Mouse (Mus musculus): ENCODE data around the gene Krt18. TPM values are rescaled to one million over a fixed set of nuclear protein-coding genes. Genes with fewer than 3 reads are reported as not detected.
"Not testable (repeated sequence)": the region's sequence is repeated elsewhere in the genome, so short reads cannot be mapped to it uniquely, and the experiment has no call there.

The Krt18 gene
- polyA plus RNA-seq, 1 experiment from 2014 or later: 164 TPM

- Histone ChIP-seq H3K4me1 (ENCODE audit: control insufficient read depth, insufficient read depth, low read length) (no peaks in the 10 kb centered on the region), H3K4me2 (replicated peaks; ENCODE audit: low read depth, low read length) (no peak overlapping the region), H3K9me3 (ENCODE audit: control insufficient read depth, low read length) (peaks cover 4% of the 10 kb centered on the region; the same call in 1 of the 2 replicates), H3K27me3 (ENCODE audit: control insufficient read depth, insufficient read depth, low read length) (no peaks in the 10 kb centered on the region), H3K36me3 (ENCODE audit: control insufficient read depth, insufficient read depth, low read length) (no peaks in the 10 kb centered on the region; the same call in 1 of the 2 replicates), H3K9ac (ENCODE audit: low read depth, low read length) (no peak overlapping the region), H3K4me3 (ENCODE audit: low read length) (no peak overlapping the region), H3K27ac (ENCODE audit: low read depth, low read length) (no peak overlapping the region)
- 85% methylated on average over 4 of the region's 4 CpGs for WGBS
- no peak for ATAC-seq (ENCODE audit: low FRiP score, low TSS enrichment)
Observed at GRCm38 (mm10) chr15:101995484-101996236, 32.3 kb upstream of the Krt18 start.

DNA sequence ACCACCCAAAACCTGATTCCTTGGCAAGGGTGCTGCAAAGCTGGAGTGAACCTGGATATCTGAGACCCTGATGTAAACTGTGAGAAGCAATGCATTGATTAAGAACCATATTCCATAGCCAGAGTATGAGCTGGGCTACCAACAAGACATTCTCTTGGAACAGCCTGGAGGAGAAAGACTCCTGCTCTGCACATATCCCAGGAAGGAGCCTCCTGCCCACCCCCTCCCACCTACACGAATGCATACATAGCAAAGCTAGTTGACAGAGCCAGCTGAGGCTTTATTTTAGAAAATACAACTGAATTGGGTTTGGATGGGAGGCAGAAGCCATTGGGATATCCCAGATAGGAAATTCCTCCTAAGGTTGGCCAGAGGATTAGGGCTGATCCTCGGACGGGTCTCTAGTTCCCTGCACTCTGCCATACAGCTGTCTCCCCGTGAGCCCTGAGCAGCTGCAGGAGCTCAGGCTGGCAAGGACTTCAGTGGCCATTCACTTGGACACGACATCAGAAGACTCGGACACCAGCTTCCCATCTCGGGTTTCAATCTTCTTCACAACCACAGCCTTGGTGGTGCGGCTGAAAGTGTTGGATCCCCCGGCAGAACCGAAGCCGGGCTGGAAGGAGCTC lies 31.4 kb upstream of the Krt18 start:
- H3K4me3 ChIP-seq (ENCODE audit: low read length); H3K36me3 ChIP-seq (ENCODE audit: control insufficient read depth, insufficient read depth, low read length); H3K9me3 ChIP-seq (ENCODE audit: control insufficient read depth, low read length); H3K27me3 ChIP-seq (ENCODE audit: control insufficient read depth, insufficient read depth, low read length); ATAC-seq (ENCODE audit: low FRiP score, low TSS enrichment); H3K4me1 ChIP-seq (ENCODE audit: control insufficient read depth, insufficient read depth, low read length); H3K4me2 ChIP-seq (replicated peaks; ENCODE audit: low read depth, low read length); H3K9ac ChIP-seq (ENCODE audit: low read depth, low read length); H3K27ac ChIP-seq (ENCODE audit: low read depth, low read length): not testable (repeated sequence)
- 63% methylated on average over 11 of the region's 11 CpGs for WGBS

- ATAC-seq (ENCODE audit: low FRiP score, low TSS enrichment): no peak
- Histone ChIP-seq H3K27me3 (ENCODE audit: control insufficient read depth, insufficient read depth, low read length) (peaks cover 15% of the 10 kb centered on the region), H3K4me3 (ENCODE audit: low read length) (no peak overlapping the region), H3K36me3 (ENCODE audit: control insufficient read depth, insufficient read depth, low read length) (no peaks in the 10 kb centered on the region; the same call in 1 of the 2 replicates), H3K4me2 (replicated peaks; ENCODE audit: low read depth, low read length) (no peak overlapping the region), H3K9ac (ENCODE audit: low read depth, low read length) (no peak overlapping the region), H3K27ac (ENCODE audit: low read depth, low read length) (no peak overlapping the region), H3K9me3 (ENCODE audit: control insufficient read depth, low read length) (peaks cover 4% of the 10 kb centered on the region; the same call in 1 of the 2 replicates), H3K4me1 (ENCODE audit: control insufficient read depth, insufficient read depth, low read length) (0 out of 2 replicates have a peak, but pooled peaks cover 2% of the 10 kb centered on the region)
- 89% methylated on average over 11 of the region's 11 CpGs for WGBS
Observed at GRCm38 (mm10) chr15:101999156-101999555, 28.8 kb upstream of the Krt18 start.

GRCm38 (mm10) chr15:101999676-102000335 lies 28.2 kb upstream of the Krt18 start:
- H3K4me2 ChIP-seq (replicated peaks; ENCODE audit: low read depth, low read length): no peak overlapping the region
- H3K4me3 ChIP-seq (ENCODE audit: low read length): no peak overlapping the region
- no peak for ATAC-seq (ENCODE audit: low FRiP score, low TSS enrichment)
- H3K9ac ChIP-seq (ENCODE audit: low read depth, low read length): no peak overlapping the region
- WGBS: 89% methylated on average over 11 of the region's 11 CpGs
- H3K4me1 ChIP-seq (ENCODE audit: control insufficient read depth, insufficient read depth, low read length): 0 out of 2 replicates have a peak, but pooled peaks cover 2% of the 10 kb centered on the region
- H3K36me3 ChIP-seq (ENCODE audit: control insufficient read depth, insufficient read depth, low read length): no peaks in the 10 kb centered on the region; the same call in 1 of the 2 replicates
- H3K27me3 ChIP-seq (ENCODE audit: control insufficient read depth, insufficient read depth, low read length): peaks cover 22% of the 10 kb centered on the region
- no peak overlapping the region for H3K27ac ChIP-seq (ENCODE audit: low read depth, low read length)
- peaks cover 4% of the 10 kb centered on the region; the same call in 1 of the 2 replicates for H3K9me3 ChIP-seq (ENCODE audit: control insufficient read depth, low read length)

DNA sequence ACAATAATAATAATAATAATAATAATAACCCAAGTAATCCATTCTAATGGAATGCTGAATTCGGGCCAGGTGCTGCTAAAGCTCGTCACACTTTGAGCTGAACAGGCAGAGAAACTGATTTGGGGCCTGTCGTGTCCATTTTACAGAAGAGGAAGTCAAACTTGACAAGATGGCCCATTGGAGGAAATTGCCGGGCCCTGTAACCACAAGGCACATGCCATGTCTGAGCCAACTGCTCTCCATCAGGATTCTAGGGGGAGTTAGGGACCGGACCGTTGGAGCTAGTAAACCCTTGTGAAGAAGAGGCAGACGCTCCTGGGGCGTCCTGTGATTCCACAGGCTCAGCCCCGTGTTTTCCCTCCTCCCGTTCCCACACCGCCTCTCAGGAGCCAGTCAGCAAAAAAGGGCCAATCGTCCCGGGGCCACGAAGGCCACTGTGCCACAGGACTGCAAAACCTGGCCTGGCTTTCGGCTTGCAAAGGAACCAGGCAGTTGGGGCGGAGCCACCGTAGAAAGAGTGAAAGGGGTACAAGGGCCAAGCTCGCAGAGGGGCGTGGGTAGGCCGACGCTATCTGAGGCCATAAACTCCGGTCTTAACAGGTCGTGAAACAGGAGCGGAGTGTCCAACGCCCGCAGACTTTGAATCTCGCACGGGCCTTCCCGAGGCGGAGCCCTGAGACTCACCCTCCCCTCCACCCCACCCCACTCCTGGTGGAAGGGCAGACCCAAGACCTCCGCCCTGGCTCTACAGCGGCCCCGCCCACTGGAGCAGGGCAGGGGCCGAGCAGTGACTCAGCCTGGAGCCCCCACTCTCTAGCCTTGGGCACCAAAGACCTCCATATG lies 25.1 kb upstream of the Krt18 start:
- H3K4me2 ChIP-seq (replicated peaks; ENCODE audit: low read depth, low read length): peak overlapping the region; percentile 53
- ATAC-seq (ENCODE audit: low FRiP score, low TSS enrichment): peak; percentile 85
- H3K4me3 ChIP-seq (ENCODE audit: low read length): peak overlapping the region; percentile 42
- peaks cover 28% of the 10 kb centered on the region for H3K27me3 ChIP-seq (ENCODE audit: control insufficient read depth, insufficient read depth, low read length)
- no peaks in the 10 kb centered on the region for H3K9me3 ChIP-seq (ENCODE audit: control insufficient read depth, low read length)
- 0 out of 2 replicates have a peak, but pooled peaks cover 2% of the 10 kb centered on the region for H3K4me1 ChIP-seq (ENCODE audit: control insufficient read depth, insufficient read depth, low read length)
- H3K36me3 ChIP-seq (ENCODE audit: control insufficient read depth, insufficient read depth, low read length): no peaks in the 10 kb centered on the region; the same call in 1 of the 2 replicates
- WGBS: 2% methylated on average over 34 of the region's 34 CpGs
- H3K9ac ChIP-seq (ENCODE audit: low read depth, low read length): peak overlapping the region; percentile 58; the same call in 1 of the 2 replicates
- H3K27ac ChIP-seq (ENCODE audit: low read depth, low read length): 0 out of 2 replicates have a peak overlapping the region, but pooled peaks have one; percentile 30

DNA sequence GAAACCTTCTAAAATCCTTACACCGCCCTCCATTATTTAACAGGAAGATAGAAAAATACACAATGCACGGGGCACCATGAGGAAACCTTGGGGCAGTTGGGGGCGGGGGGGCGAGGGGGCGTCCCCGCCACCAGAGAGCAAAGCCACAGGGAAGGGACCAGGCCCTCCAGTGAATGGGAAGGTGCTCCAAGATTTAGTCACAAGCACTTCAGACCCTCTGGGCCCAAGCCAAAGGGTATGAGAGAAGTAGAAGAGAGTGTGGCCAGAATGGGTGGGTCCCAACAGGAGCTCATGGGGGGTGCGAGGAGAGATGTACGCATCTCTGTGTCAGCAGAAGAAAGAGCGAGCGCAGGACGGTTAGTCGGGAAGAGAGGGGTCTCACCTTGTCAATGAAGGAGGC lies 24.5 kb upstream of the Krt18 start:
- H3K4me3 ChIP-seq (ENCODE audit: low read length): peak overlapping the region; percentile 42
- 17% methylated on average over 12 of the region's 12 CpGs for WGBS
- H3K27ac ChIP-seq (ENCODE audit: low read depth, low read length): no peak overlapping the region
- H3K27me3 ChIP-seq (ENCODE audit: control insufficient read depth, insufficient read depth, low read length): peaks cover 28% of the 10 kb centered on the region
- H3K9ac ChIP-seq (ENCODE audit: low read depth, low read length): peak overlapping the region; percentile 58; the same call in 1 of the 2 replicates
- no peaks in the 10 kb centered on the region for H3K36me3 ChIP-seq (ENCODE audit: control insufficient read depth, insufficient read depth, low read length)
- ATAC-seq (ENCODE audit: low FRiP score, low TSS enrichment): no peak
- H3K4me2 ChIP-seq (replicated peaks; ENCODE audit: low read depth, low read length): peak overlapping the region; percentile 53
- H3K4me1 ChIP-seq (ENCODE audit: control insufficient read depth, insufficient read depth, low read length): 0 out of 2 replicates have a peak, but pooled peaks cover 2% of the 10 kb centered on the region
- no peaks in the 10 kb centered on the region for H3K9me3 ChIP-seq (ENCODE audit: control insufficient read depth, low read length)

DNA sequence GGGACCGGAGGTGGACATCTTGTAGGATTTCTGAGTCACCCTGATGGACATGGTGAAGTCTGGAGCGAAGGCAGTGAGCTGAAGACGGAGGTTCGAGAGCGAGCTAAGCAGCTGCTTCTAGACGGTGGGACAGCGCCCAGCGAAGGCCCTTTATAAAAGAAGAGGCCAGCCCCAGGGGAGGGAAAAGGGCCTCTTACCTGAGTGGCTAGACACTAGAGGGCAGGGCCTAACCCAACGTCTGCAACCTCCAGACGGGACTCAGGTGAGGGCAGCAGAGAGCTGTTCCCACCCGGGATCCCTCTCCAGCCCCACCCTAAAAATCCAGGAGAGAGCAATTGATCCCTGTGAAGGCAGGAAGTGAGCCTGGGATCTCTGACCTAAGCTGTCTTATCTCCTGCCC lies 23.8 kb upstream of the Krt18 start, which contains the start of gene Krt8:
Krt8 (minus strand) TSS at position 294 of the 400 bp plus-strand sequence.
- peaks cover 28% of the 10 kb centered on the region for H3K27me3 ChIP-seq (ENCODE audit: control insufficient read depth, insufficient read depth, low read length)
- no peaks in the 10 kb centered on the region for H3K36me3 ChIP-seq (ENCODE audit: control insufficient read depth, insufficient read depth, low read length)
- peak within 1 kb of the TSS; percentile 42 for H3K4me3 ChIP-seq (ENCODE audit: low read length)
- H3K9ac ChIP-seq (ENCODE audit: low read depth, low read length): peak within 1 kb of the TSS; percentile 58; the same call in 1 of the 2 replicates
- ATAC-seq (ENCODE audit: low FRiP score, low TSS enrichment): peak; percentile 55; the same call in 1 of the 2 replicates
- H3K9me3 ChIP-seq (ENCODE audit: control insufficient read depth, low read length): no peaks in the 10 kb centered on the region
- H3K4me2 ChIP-seq (replicated peaks; ENCODE audit: low read depth, low read length): peak within 1 kb of the TSS; percentile 53
- WGBS: 11% methylated on average over 10 of the region's 11 CpGs
- H3K4me1 ChIP-seq (ENCODE audit: control insufficient read depth, insufficient read depth, low read length): 0 out of 2 replicates have a peak, but pooled peaks cover 2% of the 10 kb centered on the region
- H3K27ac ChIP-seq (ENCODE audit: low read depth, low read length): no peak within 1 kb of the TSS

DNA sequence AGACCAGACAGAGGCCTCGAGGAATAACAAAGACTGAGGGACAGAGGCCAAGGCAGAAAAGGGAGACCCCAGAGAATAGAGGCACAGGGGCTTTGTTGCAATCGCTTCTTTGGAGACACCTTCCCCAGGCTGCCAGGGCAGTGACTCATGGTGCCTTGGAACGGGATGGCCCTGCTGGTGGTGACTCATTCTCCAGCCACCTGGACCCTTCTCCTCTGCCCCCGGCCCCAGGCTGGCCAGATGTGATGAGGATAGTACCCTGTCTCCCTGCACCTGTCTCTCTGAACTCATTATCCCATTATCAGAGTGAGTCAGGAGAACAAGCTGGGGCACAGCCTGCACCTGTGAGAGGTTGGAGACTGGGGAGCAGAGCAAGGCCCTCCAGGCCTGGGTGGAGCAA lies 22.7 kb upstream of the Krt18 start:
- Histone ChIP-seq H3K27ac (ENCODE audit: low read depth, low read length) (no peak overlapping the region), H3K4me1 (ENCODE audit: control insufficient read depth, insufficient read depth, low read length) (0 out of 2 replicates have a peak, but pooled peaks cover 2% of the 10 kb centered on the region)

More for the DNA sequence above, 22.7 kb upstream of the Krt18 start:
- peaks cover 28% of the 10 kb centered on the region for H3K27me3 ChIP-seq (ENCODE audit: control insufficient read depth, insufficient read depth, low read length)
- no peaks in the 10 kb centered on the region for H3K9me3 ChIP-seq (ENCODE audit: control insufficient read depth, low read length)
- no peaks in the 10 kb centered on the region for H3K36me3 ChIP-seq (ENCODE audit: control insufficient read depth, insufficient read depth, low read length)
- 41% methylated on average over 4 of the region's 4 CpGs for WGBS
- H3K4me2 ChIP-seq (replicated peaks; ENCODE audit: low read depth, low read length): no peak overlapping the region
- no peak overlapping the region for H3K4me3 ChIP-seq (ENCODE audit: low read length)
- H3K9ac ChIP-seq (ENCODE audit: low read depth, low read length): no peak overlapping the region
- ATAC-seq (ENCODE audit: low FRiP score, low TSS enrichment): no peak

All from kidney, embryonic 14.5 days (tissue).